Mouse (Mus musculus) spleen, adult 2 months (tissue): ENCODE data around the gene Grik4.

Source experiments
- CTCF ChIP-seq: fragments of 200-500 bp; IDR thresholded peaks from 2 replicates; pipeline ENCODE4 v1.5.1; 2011; ENCODE audit warnings: mild to moderate bottlenecking, inconsistent platforms; ENCODE audit not compliant: insufficient read depth, insufficient read length, insufficient replicate concordance; ENCODE audit errors: extremely low read depth
- POLR2A ChIP-seq: fragments of 200-500 bp; IDR thresholded peaks from 2 replicates; pipeline ENCODE4 v1.6.1; 2011; ENCODE audit warnings: low read depth, low read length, inconsistent platforms

DNA sequence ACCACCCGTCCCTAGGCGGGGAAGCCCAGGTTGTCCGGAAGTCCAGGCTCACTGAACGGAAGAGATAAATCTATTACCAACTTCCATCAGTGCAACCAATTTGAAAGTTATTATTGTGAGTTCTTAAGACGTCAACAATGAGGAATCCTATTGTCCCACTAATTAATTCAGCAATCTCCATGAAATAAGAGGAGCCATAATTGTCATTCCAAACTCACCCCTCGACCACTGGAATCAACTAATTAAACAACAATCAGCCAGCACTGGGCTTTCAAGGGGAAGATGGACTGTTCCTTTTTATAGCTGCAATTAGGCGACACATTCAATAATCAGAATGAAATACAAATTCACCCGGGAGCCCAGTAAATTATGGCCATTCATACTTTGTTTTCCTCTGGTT, 58.7 kb downstream of the Grik4 start:
- TF ChIP-seq CTCF (no peak), POLR2A (no peak)
